Mouse (Mus musculus): Measurements from ENCODE around the gene Aktip.

DNA sequence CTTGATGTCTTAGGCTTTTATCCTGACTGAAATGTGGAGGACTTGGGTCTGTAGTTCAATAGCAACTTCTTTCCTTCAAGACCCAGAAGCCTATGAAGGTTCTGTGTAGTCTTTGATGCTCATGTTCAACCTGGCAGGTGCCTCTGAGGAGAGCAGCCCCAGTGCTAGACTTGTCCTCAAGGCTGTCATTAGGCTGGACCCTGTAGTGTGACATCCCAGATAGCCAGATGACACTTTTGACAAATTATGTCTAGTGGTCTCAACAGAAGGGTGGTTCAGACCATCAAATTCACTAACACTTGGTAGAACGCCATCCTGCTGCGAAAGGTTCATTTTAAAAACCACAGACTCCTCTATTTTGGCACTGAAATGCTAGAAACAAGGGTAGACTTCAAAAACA is 13.2 kb upstream of the Aktip start:
- TF ChIP-seq HCFC1 (IDR thresholded peaks at IDR 0.05; ENCODE audit: borderline replicate concordance, insufficient read depth, low read length) (no peak), ZNF384 (IDR thresholded peaks at IDR 0.05; ENCODE audit: low read depth, low read length) (no peak)
